Mouse (Mus musculus) large intestine, adult 2 months (tissue): ENCODE measurements around the gene Ccr9. TPM values are rescaled to one million over a fixed set of nuclear protein-coding genes. Genes with fewer than 3 reads are reported as not detected.

ENCODE experiments used
- DNase-seq: peaks from one replicate; pipeline ENCODE4 v3.0.0-alpha.2; 2012; ENCODE audit warnings: low read depth, low spot score
- WGBS: fragments of 180-500 bp; shearing (Covaris S2); methylation state at CpG from one replicate; pipeline ENCODE4 v1.1.7; 2018; 5-methylcytosine and 5-hydroxymethylcytosine counted together
- polyA plus RNA-seq: library from polyadenylated mRNA; depleted of rRNA; stranded (reverse); fragments of >200 nt; gene quantifications from 2 replicates; pipeline ENCODE4 v1.2.3, GENCODE M21; 2012; rRNA removed

The Ccr9 gene
- polyA plus RNA-seq, 1 experiment, result 4.7 TPM

- 40% methylated on average over 4 of the region's 4 CpGs for WGBS
- no peak for DNase-seq
Observed at GRCm38 (mm10) chr9:123788855-123789529, 110.8 kb downstream of the Ccr9 start.

DNA sequence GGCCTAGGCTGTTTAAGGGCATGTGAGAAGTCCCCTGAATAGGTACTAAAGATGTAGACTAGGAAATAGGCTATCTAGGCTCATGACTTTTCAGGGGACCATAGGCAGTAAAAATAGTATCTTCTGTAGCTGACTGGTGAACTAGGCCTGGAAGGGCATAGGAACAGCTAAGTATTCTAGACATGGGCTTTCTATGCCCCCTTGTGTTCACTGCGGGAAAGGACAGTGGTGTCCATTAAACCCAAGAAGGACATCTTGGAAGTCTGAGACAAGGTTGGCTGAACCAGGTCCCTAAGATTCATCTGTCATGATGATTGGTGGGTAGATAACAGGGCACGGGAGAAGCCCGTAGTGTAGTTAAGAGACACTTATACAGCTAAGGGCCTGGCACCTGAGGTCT lies 117.9 kb downstream of the Ccr9 start:
- DNase-seq, result no peak
- 64% methylated on average over 3 of the region's 3 CpGs for WGBS

GRCm38 (mm10) chr9:123801527-123801926 lies 123.3 kb downstream of the Ccr9 start:
- no peak for DNase-seq
- 74% methylated on average over 1 of the region's 1 CpGs for WGBS

DNA sequence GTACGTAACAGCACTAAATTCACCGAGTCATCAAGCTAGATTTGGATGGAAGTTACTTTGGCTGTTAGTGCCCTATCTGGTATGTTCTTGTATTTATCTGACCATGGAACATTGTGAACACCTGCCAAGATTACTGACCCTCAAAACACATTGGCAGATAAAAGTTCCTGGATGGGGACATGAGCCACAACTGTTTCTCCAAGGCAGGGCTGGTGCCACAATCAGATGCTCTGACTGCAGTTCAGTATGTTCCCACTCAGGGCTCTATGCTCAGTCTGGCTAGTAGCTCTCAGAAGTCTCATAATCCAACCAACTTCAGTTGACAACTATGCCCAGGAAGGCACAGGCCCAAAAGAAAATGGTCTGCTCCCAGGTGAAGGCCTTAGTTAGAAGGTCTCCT lies 124.2 kb downstream of the Ccr9 start:
- DNase-seq, result no peak
- 94% methylated on average over 2 of the region's 2 CpGs for WGBS

- no peak for DNase-seq
Observed at GRCm38 (mm10) chr9:123802896-123803295, 124.7 kb downstream of the Ccr9 start.

GRCm38 (mm10) chr9:123805241-123805640 lies 127.0 kb downstream of the Ccr9 start:
- DNase-seq, result no peak
- 88% methylated on average over 2 of the region's 2 CpGs for WGBS

- no peak for DNase-seq
- WGBS, result 89% methylated on average over 5 of the region's 5 CpGs
Observed at GRCm38 (mm10) chr9:123806267-123806666, 128.0 kb downstream of the Ccr9 start, which contains the start of gene Cxcr6. Gene Cxcr6 (plus strand): TSS chr9:123806475.

DNA sequence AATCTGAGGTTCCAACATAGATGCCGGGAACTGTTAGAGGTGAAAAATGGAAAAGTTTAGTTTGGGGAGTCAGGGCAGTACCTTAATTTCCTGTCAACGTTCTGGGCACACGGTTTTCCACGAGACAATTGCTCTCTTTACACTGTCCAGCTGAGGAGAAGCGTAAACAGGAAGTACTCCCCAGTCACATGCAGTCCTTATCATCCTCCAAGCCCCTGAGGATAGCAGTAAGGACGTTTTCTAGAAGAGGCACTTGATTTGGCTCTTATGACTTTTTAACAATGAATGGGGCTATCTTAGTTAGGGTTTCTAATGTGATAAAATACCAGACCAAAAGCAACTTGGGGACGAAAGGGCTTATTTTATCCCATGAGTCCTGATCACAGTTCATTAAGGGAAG lies 130.3 kb downstream of the Ccr9 start:
- DNase-seq, result no peak
- 55% methylated on average over 7 of the region's 7 CpGs for WGBS

DNA sequence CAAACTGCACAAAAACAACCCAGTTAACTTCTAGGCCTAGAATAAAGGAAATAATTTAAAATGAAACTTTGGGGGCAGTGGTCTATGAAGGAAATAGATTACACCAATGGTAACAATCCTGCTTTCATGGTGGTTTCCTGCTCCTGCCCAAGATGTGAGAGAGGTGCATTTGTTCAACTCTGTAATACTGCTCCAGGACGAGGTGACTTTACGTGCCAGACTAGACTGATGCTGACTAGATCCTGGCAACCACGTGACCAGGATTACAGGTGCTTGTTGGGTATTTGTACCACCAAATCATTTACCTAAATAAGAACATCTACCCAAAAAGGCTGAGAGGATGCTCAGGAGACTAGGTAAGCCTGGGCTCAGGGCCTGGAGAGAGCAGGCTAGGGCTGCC lies 133.6 kb downstream of the Ccr9 start:
- 88% methylated on average over 3 of the region's 3 CpGs for WGBS
- DNase-seq, result no peak

DNA sequence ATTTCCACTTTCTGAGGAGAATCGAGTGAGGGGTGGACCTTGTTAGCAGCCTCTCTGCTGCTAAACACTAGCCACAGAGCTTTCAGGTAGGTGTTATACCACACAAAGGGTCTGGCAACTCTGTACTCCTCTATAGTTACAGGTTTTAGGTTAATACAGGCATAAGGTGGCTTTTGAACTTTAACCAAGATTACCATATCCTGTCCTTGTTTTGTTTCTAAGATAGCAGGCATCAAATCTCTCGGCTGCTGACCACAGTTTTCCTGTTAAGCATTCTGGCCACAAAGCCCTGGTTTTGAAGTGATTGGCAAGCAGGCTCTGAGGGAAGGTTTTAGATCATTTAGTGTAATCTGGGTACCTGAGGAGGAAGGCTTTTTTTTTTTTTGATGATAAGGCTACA lies 136.1 kb downstream of the Ccr9 start:
- DNase-seq, result no peak
- WGBS, result 63% methylated on average over 2 of the region's 2 CpGs

- DNase-seq, result no peak
- WGBS, result 86% methylated on average over 4 of the region's 4 CpGs
Observed at GRCm38 (mm10) chr9:123814821-123815220, 136.6 kb downstream of the Ccr9 start.

DNA sequence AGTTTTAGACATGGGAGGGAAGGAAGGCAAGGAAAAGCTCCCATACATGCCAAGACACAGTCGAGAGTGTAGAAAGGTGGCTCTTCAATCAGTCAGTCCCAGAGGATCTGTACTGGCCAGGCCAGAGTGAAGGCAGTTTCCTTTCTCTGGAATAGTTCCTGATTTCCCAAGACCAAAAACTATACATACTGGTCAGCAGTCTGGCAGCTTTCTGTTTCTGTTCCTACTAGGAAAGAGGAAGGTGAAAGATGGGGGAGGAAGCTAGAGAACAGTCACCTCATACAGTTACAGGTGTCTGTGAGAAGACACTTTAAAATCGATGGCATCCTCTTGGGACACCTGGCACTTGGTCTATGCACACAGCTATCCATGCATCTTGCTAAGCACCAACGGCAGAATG lies 137.2 kb downstream of the Ccr9 start:
- DNase-seq, result no peak
- WGBS, result 83% methylated on average over 3 of the region's 3 CpGs

GRCm38 (mm10) chr9:123815996-123816395 lies 137.8 kb downstream of the Ccr9 start:
- 57% methylated on average over 1 of the region's 1 CpGs for WGBS
- no peak for DNase-seq

DNA sequence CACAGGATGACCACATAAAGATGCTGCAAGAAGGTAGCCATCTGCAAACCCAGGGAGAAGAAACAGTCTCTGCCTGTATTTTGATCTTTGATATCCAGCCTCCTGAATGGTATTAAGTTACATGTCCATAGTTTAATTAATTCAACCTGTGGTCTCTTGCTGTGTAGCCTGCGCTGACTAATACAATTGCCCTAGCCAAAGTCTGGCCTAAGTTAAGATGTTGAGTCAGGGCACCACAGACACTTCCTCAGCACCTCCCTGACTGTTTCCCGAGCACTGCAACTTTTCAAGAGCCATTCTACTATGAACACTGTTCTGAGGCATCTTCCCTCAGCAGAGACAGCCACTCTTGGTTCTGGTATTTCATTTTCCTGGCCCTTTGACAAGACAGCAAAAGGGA lies 140.4 kb downstream of the Ccr9 start:
- no peak for DNase-seq
- 86% methylated on average over 2 of the region's 2 CpGs for WGBS

DNA sequence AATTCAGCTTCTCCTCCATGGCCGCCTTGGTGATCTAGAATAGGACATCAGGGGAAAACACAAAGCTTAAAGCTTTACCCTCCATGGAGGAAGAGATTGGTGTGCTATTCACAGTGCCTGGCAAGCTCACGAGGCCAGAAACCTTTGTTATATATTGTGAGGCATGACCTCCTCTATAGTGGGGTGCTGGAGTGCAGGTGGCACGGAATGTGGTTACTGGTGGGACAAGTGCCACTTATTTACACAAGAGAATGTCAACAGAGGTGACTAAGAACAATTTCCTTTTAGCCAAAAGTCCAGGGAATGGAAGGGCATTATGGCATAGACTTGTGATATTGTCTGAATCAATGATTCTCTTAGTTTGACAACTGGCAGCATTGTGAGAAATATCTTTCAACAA lies 148.4 kb downstream of the Ccr9 start:
- no peak for DNase-seq
- WGBS, result 55% methylated on average over 3 of the region's 3 CpGs

- 97% methylated on average over 4 of the region's 4 CpGs for WGBS
Observed at GRCm38 (mm10) chr9:123828916-123829315, 150.7 kb downstream of the Ccr9 start.

More at GRCm38 (mm10) chr9:123828916-123829315, 150.7 kb downstream of the Ccr9 start:
- no peak for DNase-seq

Other genes starting within 250 kb of the Ccr9 start
- gene Limd1, start 199.7 kb upstream of the Ccr9 start, polyA plus RNA-seq, result 57.6 and 90.0 TPM in 2 replicates
- 10.5 and 12.7 TPM in 2 replicates for gene Sacm1l, start 148.7 kb upstream of the Ccr9 start, polyA plus RNA-seq
- gene Slc6a20b, start 45.9 kb upstream of the Ccr9 start, polyA plus RNA-seq, result 1.2 and 1.7 TPM in 2 replicates
- gene Slc6a20a, start 446 bp downstream of the Ccr9 start, polyA plus RNA-seq, result 90.4 and 150 TPM in 2 replicates
- gene Lztfl1, start 39.3 kb downstream of the Ccr9 start, polyA plus RNA-seq, result 1.3 and 3.8 TPM in 2 replicates
- 3.6 and 3.8 TPM in 2 replicates for gene Cxcr6, start 128.0 kb downstream of the Ccr9 start, polyA plus RNA-seq
- gene Fyco1, start 173.5 kb downstream of the Ccr9 start, polyA plus RNA-seq, result 3.4 and 6.3 TPM in 2 replicates
- 0.30 and 0.64 TPM in 2 replicates for gene Xcr1, start 183.6 kb downstream of the Ccr9 start, polyA plus RNA-seq